Mouse (Mus musculus) E14TG2a.4 (cell line): ENCODE measurements around the gene Fahd2a.

Source experiments
- CTCF ChIP-seq: conservative IDR thresholded peaks from 2 replicates; pipeline ENCODE4 v1.5.1; 2014; ENCODE audit warnings: low read length
- NANOG ChIP-seq: IDR thresholded peaks from 2 replicates; pipeline ENCODE4 v1.6.1; 2014; ENCODE audit warnings: borderline replicate concordance, low read length, mixed read lengths
- POU5F1 ChIP-seq: IDR thresholded peaks from 2 replicates; pipeline ENCODE4 v1.6.1; 2014; ENCODE audit warnings: low read length, borderline replicate concordance

DNA sequence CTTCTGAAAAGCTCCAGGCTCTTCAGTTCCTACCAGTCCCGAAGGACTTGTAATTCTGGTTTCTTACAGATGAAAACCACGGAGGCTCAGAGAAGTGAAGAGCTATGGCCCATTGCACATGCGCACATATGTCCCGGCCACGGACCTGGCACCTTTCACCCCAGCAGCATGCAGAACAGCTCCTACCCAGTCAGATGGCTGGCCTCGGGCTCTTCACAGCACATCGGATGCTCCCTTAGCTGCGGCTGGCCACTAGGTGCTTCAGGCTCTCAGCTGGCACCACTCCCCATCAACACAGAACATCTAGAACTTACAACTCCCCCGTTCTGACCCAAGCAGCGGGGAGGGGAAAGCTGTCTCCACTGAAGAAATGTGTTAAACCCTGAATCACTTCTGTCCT is 35.4 kb upstream of the Fahd2a start:
- TF ChIP-seq CTCF (no peak), NANOG (no peak), POU5F1 (no peak)
